Mouse (Mus musculus) liver, postnatal 0 days (tissue): Measurements from ENCODE around the gene Adamts17.

ENCODE experiments used
- CTCF ChIP-seq: sonication (generic); IDR thresholded peaks from 2 replicates; pipeline ENCODE4 v1.5.1; 2016; ENCODE audit warnings: antibody characterized with exemption, low read depth
- EP300 ChIP-seq: IDR thresholded peaks from 2 replicates; pipeline ENCODE4 v1.6.1; 2016; ENCODE audit warnings: antibody characterized with exemption, low read depth, mild to moderate bottlenecking

DNA sequence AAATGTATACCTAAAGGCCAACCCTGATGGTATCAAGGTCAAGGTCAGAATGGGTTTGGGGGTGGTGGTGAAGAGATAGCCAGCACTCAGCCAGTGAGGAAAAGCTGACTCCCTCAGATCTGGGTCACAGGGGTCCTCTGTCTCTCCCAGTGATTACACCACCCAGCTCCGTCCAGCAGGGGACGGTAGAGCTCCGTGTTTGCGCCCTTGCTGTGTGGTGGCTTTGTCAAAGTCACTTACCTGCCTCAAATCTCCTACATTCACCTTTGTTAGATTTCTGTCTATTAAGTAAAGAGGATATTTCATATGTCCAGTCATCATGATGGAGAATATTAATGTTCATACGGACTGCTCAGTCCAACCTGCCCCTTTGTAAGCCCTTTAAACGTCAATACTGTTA lies 19.5 kb upstream of the Adamts17 start:
- TF ChIP-seq CTCF (peak; percentile 92), EP300 (no peak)
